8 mouse cellular contexts compared by ENCODE assay signal in the genomic region with DNA sequence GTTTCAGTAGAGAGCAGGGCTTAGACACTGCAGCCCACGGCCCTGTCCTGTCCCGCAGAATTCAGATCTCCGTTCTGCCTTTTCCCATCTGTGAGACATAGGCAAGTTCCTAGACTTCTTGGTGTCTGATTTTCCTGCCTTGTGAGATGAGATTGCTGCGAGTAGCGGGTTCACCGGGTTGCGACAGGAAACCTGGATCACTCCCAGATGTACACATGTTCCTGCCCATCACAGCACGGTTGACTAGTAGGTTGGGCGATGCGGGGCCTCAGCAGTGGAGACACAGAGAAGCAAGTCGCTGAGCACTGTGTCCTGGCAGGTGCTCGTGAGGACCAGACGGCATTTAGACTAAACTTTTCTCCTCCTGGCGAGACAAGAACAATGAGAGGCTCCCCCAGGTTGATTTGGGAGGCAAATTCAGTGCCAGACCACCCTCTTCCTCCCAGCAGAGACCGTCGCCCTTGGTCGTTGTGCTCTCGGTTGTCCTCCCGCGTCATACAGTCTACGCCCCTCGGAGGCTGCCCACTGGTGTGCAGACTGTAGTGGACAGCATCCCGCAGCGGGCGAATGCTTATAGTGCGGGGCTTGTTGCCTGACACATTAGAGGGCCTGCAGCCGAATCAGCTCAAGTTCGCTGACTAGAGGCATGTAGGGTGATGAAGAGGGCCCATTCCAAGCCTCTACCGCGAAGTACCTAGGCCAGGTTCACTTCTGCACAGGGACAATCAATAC.
DNase-seq lines count a peak whose midpoint lies in the region; ATAC-seq and TF ChIP-seq lines count a peak whose summit lies in the region.

No protein-coding gene starts in this region.

- peak overlapping the region; percentile 76 for H3K4me3 ChIP-seq in megakaryocyte, embryonic 14.5 days (replicated peaks)
- H3K4me3 ChIP-seq in limb, embryonic 12.5 days (replicated peaks): peak overlapping the region; percentile 32
- H3K4me3 ChIP-seq in stomach, postnatal 0 days (ENCODE audit: low read depth, low read length): no peak overlapping the region

- DNase-seq in adrenal gland, postnatal 10 days: peak; percentile 23
- DNase-seq in adrenal gland, adult (ENCODE audit: inconsistent age in 2 of 2, low spot score in 1 of 2): no peak
- no peak for DNase-seq in stomach, postnatal 0 days (ENCODE audit: low spot score)
- no peak for DNase-seq in right cerebral cortex, postnatal 4 days
- no peak for DNase-seq in spleen, adult 12 weeks (ENCODE audit: low spot score)

- ATAC-seq in megakaryocyte, adult 5-6 weeks (ENCODE audit: poor library complexity, severe bottlenecking): no peak
- ATAC-seq in limb, embryonic 12.5 days (ENCODE audit: insufficient number of reproducible peaks, insufficient read depth, low FRiP score, low TSS enrichment, low read depth): no peak
- ATAC-seq in stomach, postnatal 0 days (ENCODE audit: low FRiP score, low TSS enrichment): no peak

- H3K27ac ChIP-seq in limb, embryonic 12.5 days: no peak overlapping the region
- no peak overlapping the region for H3K27ac ChIP-seq in stomach, postnatal 0 days (replicated peaks)

- H3K36me3 ChIP-seq in megakaryocyte, embryonic 14.5 days (replicated peaks; ENCODE audit: low read length): no peaks in the 10 kb centered on the region
- no peaks in the 10 kb centered on the region for H3K36me3 ChIP-seq in limb, embryonic 12.5 days
- no peaks in the 10 kb centered on the region for H3K36me3 ChIP-seq in stomach, postnatal 0 days (ENCODE audit: control insufficient read depth, insufficient read depth, low read length)

- peaks cover 21% of the 10 kb centered on the region for H3K4me1 ChIP-seq in megakaryocyte, embryonic 14.5 days
- peaks cover 18% of the 10 kb centered on the region for H3K4me1 ChIP-seq in limb, embryonic 12.5 days (replicated peaks)
- no peaks in the 10 kb centered on the region for H3K4me1 ChIP-seq in stomach, postnatal 0 days (replicated peaks; ENCODE audit: control insufficient read depth, insufficient read depth)

- peaks cover 99% of the 10 kb centered on the region for H3K27me3 ChIP-seq in megakaryocyte, embryonic 14.5 days (replicated peaks)
- H3K27me3 ChIP-seq in limb, embryonic 12.5 days: peaks cover 92% of the 10 kb centered on the region
- peaks cover 5% of the 10 kb centered on the region; the same call in 1 of the 2 replicates for H3K27me3 ChIP-seq in stomach, postnatal 0 days (ENCODE audit: control insufficient read depth, insufficient read depth, low read length)

- no peak overlapping the region for H3K9ac ChIP-seq in limb, embryonic 12.5 days (replicated peaks)
- no peak overlapping the region for H3K9ac ChIP-seq in stomach, postnatal 0 days (ENCODE audit: low read length)

- no peak for TF ChIP-seq CTCF in stomach, postnatal 0 days (IDR thresholded peaks at IDR 0.05; ENCODE audit: low read depth)

- peak overlapping the region; percentile 57 for H3K4me2 ChIP-seq in limb, embryonic 12.5 days
- peak overlapping the region; percentile 37; the same call in 1 of the 2 replicates for H3K4me2 ChIP-seq in stomach, postnatal 0 days (replicated peaks; ENCODE audit: low read depth)

- no peaks in the 10 kb centered on the region for H3K9me3 ChIP-seq in megakaryocyte, embryonic 14.5 days
- no peaks in the 10 kb centered on the region for H3K9me3 ChIP-seq in limb, embryonic 12.5 days
- H3K9me3 ChIP-seq in stomach, postnatal 0 days (ENCODE audit: control insufficient read depth, low read length): no peaks in the 10 kb centered on the region

- TF ChIP-seq EP300 in stomach, postnatal 0 days (optimal IDR thresholded peaks at IDR 0.05): no peak

- 33% methylated on average over 30 of the region's 30 CpGs for WGBS in limb, embryonic 12.5 days
- WGBS in stomach, postnatal 0 days: 37% methylated on average over 30 of the region's 30 CpGs
